Mouse (Mus musculus): ENCODE measurements around the gene Grm1. TPM values are rescaled to one million over a fixed set of nuclear protein-coding genes. Genes with fewer than 3 reads are reported as not detected.

The Grm1 gene
- polyA plus RNA-seq, 1 experiment from 2014 or later = 0.03 TPM

DNA sequence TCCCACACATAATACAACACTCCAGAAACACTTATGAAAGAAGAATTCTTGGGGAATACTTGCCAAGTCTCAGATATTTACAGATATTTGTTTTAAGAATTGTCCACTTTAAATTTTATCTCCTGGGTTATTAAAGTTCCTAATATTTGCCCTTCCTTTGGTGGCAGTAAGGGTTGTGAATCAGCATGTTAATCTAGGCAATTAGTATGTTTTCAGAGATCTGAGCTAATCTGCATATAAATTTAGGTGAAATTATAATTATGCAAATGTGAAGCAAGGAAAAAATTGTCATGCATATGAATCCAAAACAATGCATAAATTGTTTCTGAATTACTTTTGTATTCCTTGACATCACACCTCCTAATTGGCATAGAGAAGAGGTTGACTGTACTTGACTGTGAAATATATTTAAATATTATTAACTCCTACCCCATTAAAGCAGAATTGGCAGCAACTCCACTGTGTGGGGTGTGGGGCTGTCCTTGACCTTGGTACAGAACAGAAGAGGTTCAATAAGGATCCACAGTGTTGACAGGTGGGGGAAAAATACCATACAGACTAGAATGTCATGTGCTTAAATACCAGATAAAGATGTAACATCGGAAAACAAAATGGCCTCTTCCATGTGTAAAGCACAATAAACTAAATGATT, 37.6 kb downstream of the Grm1 start:
- Histone ChIP-seq H3K9ac (no peak overlapping the region), H3K9me3 (no peaks in the 10 kb centered on the region), H3K4me1 (no peaks in the 10 kb centered on the region), H3K4me3 (no peak overlapping the region), H3K4me2 (no peak overlapping the region), H3K36me3 (no peaks in the 10 kb centered on the region), H3K27me3 (no peaks in the 10 kb centered on the region), H3K27ac (no peak overlapping the region)
- no peak for ATAC-seq (ENCODE audit: insufficient number of reproducible peaks, low FRiP score, low TSS enrichment, low read depth)
- 89% methylated on average over 1 of the region's 1 CpGs for WGBS

DNA sequence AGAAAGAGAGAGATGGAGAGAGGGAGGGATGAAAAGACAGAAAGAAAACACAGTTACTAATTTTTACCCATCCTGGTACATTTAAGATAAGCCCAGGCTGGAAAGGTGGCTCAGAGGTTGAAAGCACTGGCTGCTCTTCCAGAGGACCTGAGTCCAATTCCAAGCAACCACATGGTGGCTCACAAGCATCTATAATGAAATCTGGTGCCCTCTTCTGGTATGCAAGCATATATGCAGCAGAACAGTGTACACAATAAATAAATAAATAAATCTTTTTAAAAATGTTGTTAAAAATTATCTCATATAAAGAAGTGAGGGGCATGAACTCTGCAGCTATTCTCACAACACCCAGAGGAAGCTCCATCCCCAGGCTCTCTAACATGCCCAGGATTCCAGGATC, 42.8 kb downstream of the Grm1 start:
- Histone ChIP-seq H3K4me3 (no peak overlapping the region), H3K27ac (no peak overlapping the region), H3K9ac (no peak overlapping the region), H3K27me3 (no peaks in the 10 kb centered on the region), H3K36me3 (no peaks in the 10 kb centered on the region), H3K9me3 (no peaks in the 10 kb centered on the region), H3K4me2 (no peak overlapping the region), H3K4me1 (no peaks in the 10 kb centered on the region)
- no peak for ATAC-seq (ENCODE audit: insufficient number of reproducible peaks, low FRiP score, low TSS enrichment, low read depth)

- H3K4me2 ChIP-seq = no peak overlapping the region
- no peak overlapping the region for H3K27ac ChIP-seq
- no peaks in the 10 kb centered on the region for H3K4me1 ChIP-seq
- 30% methylated on average over 2 of the region's 2 CpGs for WGBS
- H3K9ac ChIP-seq = no peak overlapping the region
- no peaks in the 10 kb centered on the region for H3K27me3 ChIP-seq
- no peaks in the 10 kb centered on the region for H3K36me3 ChIP-seq
- H3K4me3 ChIP-seq = no peak overlapping the region
- ATAC-seq (ENCODE audit: insufficient number of reproducible peaks, low FRiP score, low TSS enrichment, low read depth) = no peak
- no peaks in the 10 kb centered on the region for H3K9me3 ChIP-seq
Measured at GRCm38 (mm10) chr10:11032221-11032620, 49.9 kb downstream of the Grm1 start.

- ATAC-seq (ENCODE audit: insufficient number of reproducible peaks, low FRiP score, low TSS enrichment, low read depth) = no peak
- Histone ChIP-seq H3K9me3 (no peaks in the 10 kb centered on the region), H3K4me3 (no peak overlapping the region), H3K27ac (no peak overlapping the region), H3K27me3 (no peaks in the 10 kb centered on the region), H3K36me3 (no peaks in the 10 kb centered on the region), H3K4me2 (no peak overlapping the region), H3K9ac (no peak overlapping the region), H3K4me1 (no peaks in the 10 kb centered on the region)
- WGBS = 61% methylated on average over 6 of the region's 6 CpGs
Measured at GRCm38 (mm10) chr10:11025764-11026518, 56.2 kb downstream of the Grm1 start.

DNA sequence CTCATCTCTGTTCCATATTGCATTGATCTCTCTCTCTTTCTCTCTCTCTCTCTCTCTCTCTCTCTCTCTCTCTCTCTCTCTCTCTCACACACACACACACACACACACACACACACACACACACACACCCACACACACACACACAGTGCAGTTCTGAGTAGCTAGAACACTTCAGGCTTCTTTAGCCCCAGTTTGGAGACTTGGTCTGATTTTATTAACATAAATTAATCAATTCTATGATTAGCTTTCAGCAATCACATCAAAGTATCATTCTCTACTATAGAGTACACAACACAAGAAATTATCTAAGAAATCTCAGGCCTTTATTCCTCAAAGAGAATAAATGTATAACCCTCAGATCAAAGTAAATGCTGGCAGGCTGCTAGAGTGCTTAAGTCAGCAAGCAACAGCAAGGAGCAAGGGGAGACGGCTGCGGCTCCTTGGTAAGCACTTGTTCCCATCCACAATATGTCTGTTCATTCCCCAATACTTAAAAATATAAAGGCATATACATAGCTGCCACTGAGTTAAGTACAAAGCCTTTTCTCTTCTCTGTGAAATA, 63.1 kb downstream of the Grm1 start:
- Histone ChIP-seq H3K9ac (no peak overlapping the region), H3K27me3 (no peaks in the 10 kb centered on the region), H3K4me2 (no peak overlapping the region), H3K4me1 (no peaks in the 10 kb centered on the region), H3K4me3 (no peak overlapping the region), H3K9me3 (no peaks in the 10 kb centered on the region), H3K36me3 (no peaks in the 10 kb centered on the region), H3K27ac (no peak overlapping the region)
- 69% methylated on average over 2 of the region's 2 CpGs for WGBS
- no peak for ATAC-seq (ENCODE audit: insufficient number of reproducible peaks, low FRiP score, low TSS enrichment, low read depth)

GRCm38 (mm10) chr10:11013653-11014052, 68.5 kb downstream of the Grm1 start:
- Histone ChIP-seq H3K9ac (no peak overlapping the region), H3K4me3 (no peak overlapping the region), H3K4me2 (no peak overlapping the region), H3K4me1 (no peaks in the 10 kb centered on the region), H3K36me3 (no peaks in the 10 kb centered on the region), H3K9me3 (no peaks in the 10 kb centered on the region), H3K27ac (no peak overlapping the region), H3K27me3 (no peaks in the 10 kb centered on the region)
- no peak for ATAC-seq (ENCODE audit: insufficient number of reproducible peaks, low FRiP score, low TSS enrichment, low read depth)
- 70% methylated on average over 3 of the region's 3 CpGs for WGBS

GRCm38 (mm10) chr10:10996766-10997165, 85.4 kb downstream of the Grm1 start:
- Histone ChIP-seq H3K9ac (no peak overlapping the region), H3K4me1 (no peaks in the 10 kb centered on the region), H3K27me3 (no peaks in the 10 kb centered on the region), H3K4me2 (no peak overlapping the region), H3K4me3 (no peak overlapping the region), H3K27ac (no peak overlapping the region), H3K9me3 (no peaks in the 10 kb centered on the region), H3K36me3 (no peaks in the 10 kb centered on the region)
- 40% methylated on average over 1 of the region's 1 CpGs for WGBS
- no peak for ATAC-seq (ENCODE audit: insufficient number of reproducible peaks, low FRiP score, low TSS enrichment, low read depth)

- Histone ChIP-seq H3K9me3 (no peaks in the 10 kb centered on the region), H3K27me3 (no peaks in the 10 kb centered on the region), H3K4me2 (no peak overlapping the region), H3K27ac (no peak overlapping the region), H3K9ac (no peak overlapping the region), H3K4me1 (no peaks in the 10 kb centered on the region), H3K4me3 (no peak overlapping the region), H3K36me3 (no peaks in the 10 kb centered on the region)
- 76% methylated on average over 3 of the region's 3 CpGs for WGBS
- no peak for ATAC-seq (ENCODE audit: insufficient number of reproducible peaks, low FRiP score, low TSS enrichment, low read depth)
Measured at GRCm38 (mm10) chr10:10991708-10992107, 90.4 kb downstream of the Grm1 start.

DNA sequence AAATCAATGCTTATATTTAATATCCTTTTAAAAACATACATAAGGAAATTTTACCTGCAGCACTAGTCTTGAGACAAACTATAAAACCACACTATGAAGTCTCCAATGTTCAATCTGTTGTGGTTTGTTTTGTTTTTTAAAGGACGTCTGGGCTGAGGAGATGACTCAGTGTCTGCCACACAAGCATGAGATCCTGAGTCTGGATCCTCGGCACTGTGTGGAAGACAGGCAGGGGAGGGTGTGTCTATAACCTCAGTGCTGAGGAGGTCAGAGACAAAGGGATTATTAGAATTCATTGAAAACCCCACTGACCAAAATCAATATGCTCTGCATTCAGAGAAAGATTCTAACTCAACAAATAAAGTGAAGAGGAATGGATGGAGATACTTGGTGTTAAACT, 110.8 kb downstream of the Grm1 start:
- Histone ChIP-seq H3K36me3 (no peaks in the 10 kb centered on the region), H3K4me2 (no peak overlapping the region), H3K27me3 (no peaks in the 10 kb centered on the region), H3K4me3 (no peak overlapping the region), H3K9me3 (no peaks in the 10 kb centered on the region), H3K27ac (no peak overlapping the region), H3K4me1 (no peaks in the 10 kb centered on the region), H3K9ac (no peak overlapping the region)
- no peak for ATAC-seq (ENCODE audit: insufficient number of reproducible peaks, low FRiP score, low TSS enrichment, low read depth)
- WGBS = 59% methylated on average over 2 of the region's 2 CpGs

GRCm38 (mm10) chr10:10964490-10965150, 117.5 kb downstream of the Grm1 start:
- WGBS = 79% methylated on average over 6 of the region's 6 CpGs

DNA sequence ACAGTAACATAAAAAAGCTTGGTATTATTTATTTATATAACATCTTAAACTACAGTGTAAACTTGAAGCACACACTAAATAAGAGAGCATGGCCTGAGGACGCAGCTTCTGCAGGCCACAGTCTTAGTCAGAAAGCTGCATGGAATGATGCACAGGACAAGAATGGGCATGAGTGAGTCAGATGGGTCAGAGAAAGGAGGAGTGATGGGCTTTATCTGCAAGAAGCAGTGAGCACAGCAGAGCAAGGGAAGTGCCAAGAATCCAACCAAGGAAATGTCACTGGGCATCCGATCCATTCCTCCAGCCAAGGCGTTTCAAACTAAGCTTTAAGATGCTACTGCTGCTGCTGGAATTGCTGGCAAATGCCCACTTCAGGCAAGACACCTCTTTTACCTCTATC, 131.6 kb downstream of the Grm1 start:
- 78% methylated on average over 3 of the region's 3 CpGs for WGBS
- no peak overlapping the region for H3K4me2 ChIP-seq
- H3K4me3 ChIP-seq = no peak overlapping the region
- no peaks in the 10 kb centered on the region for H3K36me3 ChIP-seq
- ATAC-seq (ENCODE audit: insufficient number of reproducible peaks, low FRiP score, low TSS enrichment, low read depth) = no peak
- H3K9me3 ChIP-seq = no peaks in the 10 kb centered on the region
- no peaks in the 10 kb centered on the region for H3K4me1 ChIP-seq
- no peak overlapping the region for H3K9ac ChIP-seq
- H3K27ac ChIP-seq = no peak overlapping the region
- no peaks in the 10 kb centered on the region for H3K27me3 ChIP-seq

More at GRCm38 (mm10) chr10:10964490-10965150, 117.5 kb downstream of the Grm1 start:
- H3K4me1 ChIP-seq = no peaks in the 10 kb centered on the region
- H3K36me3 ChIP-seq = no peaks in the 10 kb centered on the region
- no peak overlapping the region for H3K4me3 ChIP-seq
- H3K27me3 ChIP-seq = no peaks in the 10 kb centered on the region
- no peak overlapping the region for H3K4me2 ChIP-seq
- no peaks in the 10 kb centered on the region for H3K9me3 ChIP-seq
- H3K27ac ChIP-seq = no peak overlapping the region
- H3K9ac ChIP-seq = no peak overlapping the region
- no peak for ATAC-seq (ENCODE audit: insufficient number of reproducible peaks, low FRiP score, low TSS enrichment, low read depth)

- WGBS = 72% methylated on average over 3 of the region's 3 CpGs
- H3K9me3 ChIP-seq = no peaks in the 10 kb centered on the region
- no peaks in the 10 kb centered on the region for H3K4me1 ChIP-seq
- no peaks in the 10 kb centered on the region for H3K27me3 ChIP-seq
- ATAC-seq (ENCODE audit: insufficient number of reproducible peaks, low FRiP score, low TSS enrichment, low read depth) = no peak
- no peak overlapping the region for H3K9ac ChIP-seq
- no peak overlapping the region for H3K4me2 ChIP-seq
- H3K36me3 ChIP-seq = no peaks in the 10 kb centered on the region
- H3K4me3 ChIP-seq = no peak overlapping the region
- no peak overlapping the region for H3K27ac ChIP-seq
Measured at GRCm38 (mm10) chr10:10949172-10949571, 133.0 kb downstream of the Grm1 start.
